Comparison of ENCODE assay signal across 8 mouse cellular contexts in genomic region chr2:174297086-174297571, GRCm38 (mm10). TPM values are rescaled to one million over a fixed set of nuclear protein-coding genes. Genes with fewer than 3 reads are reported as not detected.
DNase-seq lines count a peak whose midpoint lies in the region; ATAC-seq lines count a peak whose summit lies in the region.

No protein-coding gene starts in this region.

- H3K4me1 ChIP-seq in forebrain, embryonic 10.5 days = peaks cover 57% of the 10 kb centered on the region

- H3K27ac ChIP-seq in forebrain, embryonic 10.5 days = no peak overlapping the region

- H3K27me3 ChIP-seq in forebrain, embryonic 10.5 days (ENCODE audit: poor library complexity, severe bottlenecking) = peaks cover 50% of the 10 kb centered on the region
- no peaks in the 10 kb centered on the region for H3K27me3 ChIP-seq in splenic B cell, adult 2 months (ENCODE audit: control insufficient read depth, insufficient read depth, low read length, poor library complexity, severe bottlenecking)

- ATAC-seq in inflammation-experienced regulatory T-cells, adult 6 months = peak; percentile 33

- DNase-seq in adrenal gland, postnatal 10 days = peak; percentile 50
- no peak for DNase-seq in adrenal gland, postnatal 4 days (ENCODE audit: low spot score in 2 of 2)
- peak; percentile 25 to 28 for DNase-seq in CD8-positive naive resting alpha-beta T cell, adult 2 months (ENCODE audit: low read depth in 2 of 2, low spot score in 2 of 2)
- peak; percentile 50 for DNase-seq in forebrain, embryonic 10.5 days (ENCODE audit: extremely low spot score, low spot score)
- peak; percentile 41 for DNase-seq in lung, postnatal 10 days
- peak; percentile 56 for DNase-seq in splenic B cell, adult 2 months (ENCODE audit: low read depth, low spot score)
- no peak for DNase-seq in right cerebral cortex, adult 18-20 months

- WGBS in forebrain, embryonic 10.5 days = 47% methylated on average over 29 of the region's 29 CpGs

- H3K4me3 ChIP-seq in forebrain, embryonic 10.5 days = peak overlapping the region; percentile 70

- peaks cover 63% of the 10 kb centered on the region for H3K36me3 ChIP-seq in forebrain, embryonic 10.5 days (replicated peaks)
- no peaks in the 10 kb centered on the region for H3K36me3 ChIP-seq in splenic B cell, adult 2 months (ENCODE audit: control insufficient read depth, insufficient read depth, low read length, poor library complexity, severe bottlenecking)

- peaks cover 69% of the 10 kb centered on the region for H3K9me3 ChIP-seq in forebrain, embryonic 10.5 days

RNA-seq across cellular contexts. Expression of gene Gnas, which starts 13.0 kb away (rescaled TPM):
- total RNA-seq in adrenal gland, postnatal 10 days (2021) = 1,000 to 10,000 TPM; 5,524 to 6,088 TPM
- 1,000 to 10,000 TPM; 3,043 to 3,192 TPM for total RNA-seq in adrenal gland, postnatal 4 days (2021)
- polyA plus RNA-seq in forebrain, embryonic 10.5 days (2016; fragmentation: Nextera tagmentation; extraction: Ambion mirVana) = 880 and 928 TPM in 2 replicates
- polyA plus RNA-seq in inflammation-experienced regulatory T-cells, adult 6 months (2017; shearing (Covaris generic)) = 100 to 1,000 TPM; 121 to 127 (median 126) TPM

RNA-seq across cellular contexts. Expression of gene Gm20721, which starts 49.4 kb away (rescaled TPM):
- total RNA-seq in adrenal gland, postnatal 10 days (2021) = 1 to 10 TPM; 6.2 to 6.8 TPM
- total RNA-seq in adrenal gland, postnatal 4 days (2021) = 1 to 10 TPM; 2.1 to 2.2 TPM
- 5.9 and 8.1 TPM in 2 replicates for polyA plus RNA-seq in forebrain, embryonic 10.5 days (2016; fragmentation: Nextera tagmentation; extraction: Ambion mirVana)
- polyA plus RNA-seq in inflammation-experienced regulatory T-cells, adult 6 months (2017; shearing (Covaris generic)) = not detected

Comparison
In these comparisons a context has a peak if more than half of its experiments do, and no peak if none do; other contexts are left out.
1. DNase-seq: peak in adrenal gland, postnatal 10 days (single experiment), CD8-positive naive resting alpha-beta T cell, adult 2 months (2 of 2), forebrain, embryonic 10.5 days (single experiment), lung, postnatal 10 days (single experiment) and splenic B cell, adult 2 months (single experiment); none in adrenal gland, postnatal 4 days (0 of 2) and right cerebral cortex, adult 18-20 months (single experiment).